8 mouse cellular contexts compared by ENCODE assay signal in genomic region chr5:135263866-135264503, GRCm38 (mm10). TPM values are rescaled to one million over a fixed set of nuclear protein-coding genes. Genes with fewer than 3 reads are reported as not detected.
A peak's percentile ranks its signal among the peaks of the same experiment; 100 is the strongest.
DNase-seq lines count a peak whose midpoint lies in the region; ATAC-seq and TF ChIP-seq lines count a peak whose summit lies in the region.

No protein-coding gene starts in this region.

- H3K4me1 ChIP-seq in hindbrain, embryonic 13.5 days (replicated peaks) = peaks cover 26% of the 10 kb centered on the region
- H3K4me1 ChIP-seq in stomach, embryonic 16.5 days (ENCODE audit: control insufficient read depth, insufficient read depth, low read length) = peaks cover 13% of the 10 kb centered on the region

- H3K9ac ChIP-seq in hindbrain, embryonic 13.5 days = peak overlapping the region; percentile 31; the same call in 1 of the 2 replicates
- H3K9ac ChIP-seq in stomach, embryonic 16.5 days (ENCODE audit: low read length) = peak overlapping the region; percentile 17

- intact Hi-C loops in left cerebral cortex, adult 2 months (cut with DNase I) = no loop called here

- WGBS in hindbrain, embryonic 13.5 days = 18% methylated on average over 17 of the region's 17 CpGs
- whole genome bisulfite sequencing in stomach, embryonic 16.5 days = 11% methylated on average over 17 of the region's 17 CpGs

- no peaks in the 10 kb centered on the region for H3K9me3 ChIP-seq in hindbrain, embryonic 13.5 days
- no peaks in the 10 kb centered on the region for H3K9me3 ChIP-seq in stomach, embryonic 16.5 days (replicated peaks; ENCODE audit: control insufficient read depth, low read length)

- H3K4me3 ChIP-seq in hindbrain, embryonic 13.5 days = no peak overlapping the region
- H3K4me3 ChIP-seq in left cerebral cortex, adult 2 months = no peak overlapping the region
- H3K4me3 ChIP-seq in stomach, embryonic 16.5 days (replicated peaks; ENCODE audit: low read length) = no peak overlapping the region

- no peak for TF ChIP-seq CTCF in left cerebral cortex, adult 2 months (IDR thresholded peaks at IDR 0.05)

- peak overlapping the region; percentile 6; the same call in 1 of the 2 replicates for H3K4me2 ChIP-seq in hindbrain, embryonic 13.5 days
- peak overlapping the region; percentile 46 for H3K4me2 ChIP-seq in stomach, embryonic 16.5 days (ENCODE audit: low read depth, low read length)

- peak; percentile 29 for DNase-seq in ovary, adult 18-20 months (ENCODE audit: low spot score)
- no peak for DNase-seq in ovary, postnatal 10 days (ENCODE audit: low spot score)
- peak; percentile 55 for DNase-seq in forelimb bud, embryonic 11.5 days (ENCODE audit: low read depth, low spot score)
- peak; percentile 25 to 64 for DNase-seq in left cerebral cortex, adult 2 months (ENCODE audit: extremely low spot score in 1 of 2, low spot score in 2 of 2)
- DNase-seq in cerebellum, adult 11-12 months = no peak

- H3K36me3 ChIP-seq in hindbrain, embryonic 13.5 days = no peaks in the 10 kb centered on the region
- H3K36me3 ChIP-seq in stomach, embryonic 16.5 days (ENCODE audit: control insufficient read depth, insufficient read depth, low read length) = no peaks in the 10 kb centered on the region

- no peaks in the 10 kb centered on the region for H3K27me3 ChIP-seq in hindbrain, embryonic 13.5 days
- H3K27me3 ChIP-seq in stomach, embryonic 16.5 days (ENCODE audit: control insufficient read depth, insufficient read depth, low read length) = no peaks in the 10 kb centered on the region

- peak overlapping the region; percentile 80 for H3K27ac ChIP-seq in hindbrain, embryonic 13.5 days
- 0 out of 2 replicates have a peak overlapping the region, but pooled peaks have one; percentile 3 for H3K27ac ChIP-seq in left cerebral cortex, adult 2 months
- H3K27ac ChIP-seq in stomach, embryonic 16.5 days (ENCODE audit: low read length) = peak overlapping the region; percentile 42

- ATAC-seq in hindbrain, embryonic 13.5 days (ENCODE audit: low FRiP score) = peak; percentile 92
- ATAC-seq in megakaryocyte, adult 5-6 weeks (ENCODE audit: poor library complexity, severe bottlenecking) = peak; percentile 24; the same call in 1 of the 2 replicates
- peak; percentile 87; the same call in 1 of the 2 replicates for ATAC-seq in stomach, embryonic 16.5 days (ENCODE audit: insufficient read depth, low FRiP score)

RNA-seq across cellular contexts. Expression of gene Fzd9, which starts 13.0 kb away (rescaled TPM):
- 12.3 and 14.3 TPM in 2 replicates for polyA plus RNA-seq in hindbrain, embryonic 13.5 days (2015; fragmentation: Nextera tagmentation; extraction: Ambion mirVana)
- 1 to 10 TPM; 5.1 TPM for total RNA-seq in left cerebral cortex, adult 2 months (2021)
- not detected in 2 replicates for total RNA-seq in megakaryocyte, adult 5-6 weeks (2015)
- total RNA-seq in megakaryocyte, adult 5-6 weeks (2017) = 0.26 TPM in 1 of 2 replicates, not detected in the other
- 0.47 and 1.5 TPM in 2 replicates for polyA plus RNA-seq in stomach, embryonic 16.5 days (2015; fragmentation: Nextera tagmentation; extraction: Ambion mirVana)

Comparison
In these comparisons a context has a peak if more than half of its experiments do, and no peak if none do; other contexts are left out.
1. DNase-seq: peak in ovary, adult 18-20 months (single experiment), forelimb bud, embryonic 11.5 days (single experiment) and left cerebral cortex, adult 2 months (2 of 2); none in ovary, postnatal 10 days (single experiment) and cerebellum, adult 11-12 months (single experiment).
2. ATAC-seq: peak in every context shown above with its lines; median percentile 92 in hindbrain, embryonic 13.5 days; 87 in stomach, embryonic 16.5 days; 24 in megakaryocyte, adult 5-6 weeks.
3. H3K27ac ChIP-seq: peak in every context shown above with its lines; median percentile 80 in hindbrain, embryonic 13.5 days; 42 in stomach, embryonic 16.5 days; 3 in left cerebral cortex, adult 2 months.
4. RNA of gene Fzd9, which starts 13.0 kb away (total RNA-seq): 5.1 TPM in left cerebral cortex, adult 2 months; 0.26 TPM in megakaryocyte, adult 5-6 weeks; every median in the first group is over 4 times any median in the second.